23 mouse cellular contexts compared by ENCODE assay signal in genomic region chr4:139505716-139506115, GRCm38 (mm10). TPM values are rescaled to one million over a fixed set of nuclear protein-coding genes. Genes with fewer than 3 reads are reported as not detected.
A peak's percentile ranks its signal among the peaks of the same experiment; 100 is the strongest.
DNase-seq lines count a peak whose midpoint lies in the region; ATAC-seq and TF ChIP-seq lines count a peak whose summit lies in the region.
"Had no signal": no experiment of that assay in that cellular context is flagged by ENCODE, and none has a peak within 500 bp of the region (broad histone marks: within the 10 kb centered on the region; RNA-seq: fewer than 3 reads in every experiment).

No protein-coding gene starts in this region.

- no peak for TF ChIP-seq POLR2A in heart, adult 2 months (IDR thresholded peaks at IDR 0.05; ENCODE audit: insufficient read depth, low read depth, low read length)

- no peak overlapping the region for H3K27ac ChIP-seq in intestine, postnatal 0 days (ENCODE audit: low read depth, low read length)
- H3K27ac ChIP-seq in intestine, embryonic 16.5 days (ENCODE audit: low read length): no peak overlapping the region
- H3K27ac ChIP-seq in heart, adult 2 months: no peak overlapping the region
- H3K27ac ChIP-seq: embryonic facial prominence, embryonic 10.5 days; embryonic facial prominence, embryonic 12.5 days; forebrain, embryonic 12.5 days had no signal

- H3K36me3 ChIP-seq in intestine, postnatal 0 days (ENCODE audit: control insufficient read depth, insufficient read depth): no peaks in the 10 kb centered on the region
- no peaks in the 10 kb centered on the region for H3K36me3 ChIP-seq in intestine, embryonic 16.5 days (ENCODE audit: control insufficient read depth, insufficient read depth, low read length)
- H3K36me3 ChIP-seq in E14TG2a.4 (ENCODE audit: insufficient read depth, low read length): no peaks in the 10 kb centered on the region
- no peaks in the 10 kb centered on the region for H3K36me3 ChIP-seq in heart, adult 2 months (ENCODE audit: control insufficient read depth, insufficient read depth, low read length)
- H3K36me3 ChIP-seq: embryonic facial prominence, embryonic 10.5 days; embryonic facial prominence, embryonic 12.5 days; forebrain, embryonic 12.5 days; G1E had no signal

- H3K4me3 ChIP-seq in intestine, postnatal 0 days (ENCODE audit: low read depth, low read length): no peak overlapping the region
- no peak overlapping the region for H3K4me3 ChIP-seq in intestine, embryonic 16.5 days (ENCODE audit: low read length)
- no peak overlapping the region for H3K4me3 ChIP-seq in E14TG2a.4 (replicated peaks; ENCODE audit: low read length)
- H3K4me3 ChIP-seq in heart, adult 2 months: no peak overlapping the region
- H3K4me3 ChIP-seq: embryonic facial prominence, embryonic 10.5 days; embryonic facial prominence, embryonic 12.5 days; forebrain, embryonic 12.5 days had no signal

- H3K79me2 ChIP-seq in heart, adult 2 months (replicated peaks; ENCODE audit: control insufficient read depth, insufficient read depth, low read length): no peaks in the 10 kb centered on the region

- H3K4me2 ChIP-seq in intestine, postnatal 0 days (replicated peaks; ENCODE audit: low read depth): no peak overlapping the region
- no peak overlapping the region for H3K4me2 ChIP-seq in intestine, embryonic 16.5 days (ENCODE audit: low read depth, low read length)
- H3K4me2 ChIP-seq: embryonic facial prominence, embryonic 12.5 days; forebrain, embryonic 12.5 days had no signal

- TF ChIP-seq EP300 in heart, adult 2 months (IDR thresholded peaks at IDR 0.05; ENCODE audit: insufficient read depth, low read depth, low read length): no peak

- H3K27me3 ChIP-seq in intestine, postnatal 0 days (replicated peaks; ENCODE audit: control insufficient read depth, insufficient read depth, low read length): no peaks in the 10 kb centered on the region
- no peaks in the 10 kb centered on the region for H3K27me3 ChIP-seq in intestine, embryonic 16.5 days (replicated peaks; ENCODE audit: control insufficient read depth, insufficient read depth, low read length)
- H3K27me3 ChIP-seq in E14TG2a.4 (ENCODE audit: insufficient read depth, low read length): no peaks in the 10 kb centered on the region
- H3K27me3 ChIP-seq in heart, adult 2 months (ENCODE audit: control insufficient read depth, insufficient read depth, low read length): no peaks in the 10 kb centered on the region
- H3K27me3 ChIP-seq: embryonic facial prominence, embryonic 12.5 days; Patski had no signal

- ATAC-seq in intestine, postnatal 0 days: no peak
- no peak for ATAC-seq in intestine, embryonic 16.5 days
- ATAC-seq: activated CD4-positive, CD25-positive, alpha-beta regulatory T cell, adult 4 months; CD4-positive, CD25-positive, alpha-beta regulatory T cell, adult 4 months; forebrain, embryonic 14.5 days; forebrain, embryonic 16.5 days; Patski had no signal

- peaks cover 8% of the 10 kb centered on the region; the same call in 1 of the 2 replicates for H3K4me1 ChIP-seq in intestine, postnatal 0 days (replicated peaks; ENCODE audit: control insufficient read depth, insufficient read depth, low read length)
- H3K4me1 ChIP-seq in intestine, embryonic 16.5 days (ENCODE audit: control insufficient read depth, insufficient read depth, low read length): no peaks in the 10 kb centered on the region; the same call in 1 of the 2 replicates
- peaks cover 16% of the 10 kb centered on the region for H3K4me1 ChIP-seq in E14TG2a.4 (replicated peaks; ENCODE audit: low read depth, low read length)
- H3K4me1 ChIP-seq in heart, adult 2 months (ENCODE audit: control insufficient read depth, insufficient read depth, low read length): no peaks in the 10 kb centered on the region
- H3K4me1 ChIP-seq: embryonic facial prominence, embryonic 12.5 days had no signal

- DNase-seq in R1 (ENCODE audit: low read depth, low spot score): peak; percentile 63
- DNase-seq in heart, adult 2 months: no peak
- DNase-seq in right cerebral cortex, postnatal 14 days: no peak
- DNase-seq: adrenal gland, adult 8-10 months; adrenal gland, postnatal 14 days; adrenal gland, postnatal 36 days; cerebellum, adult 11-12 months; cerebellum, adult 2 months; cerebellum, adult 9-10 months; cerebellum, postnatal 10 days; cerebellum, postnatal 25 days had no signal

- no peak overlapping the region for H3K9ac ChIP-seq in intestine, postnatal 0 days (ENCODE audit: low read depth, low read length)
- H3K9ac ChIP-seq in intestine, embryonic 16.5 days (ENCODE audit: low read depth, low read length): no peak overlapping the region
- no peak overlapping the region for H3K9ac ChIP-seq in heart, adult 2 months (ENCODE audit: low read depth, low read length)
- H3K9ac ChIP-seq: embryonic facial prominence, embryonic 12.5 days; forebrain, embryonic 12.5 days had no signal

- intact Hi-C loops in heart, adult 2 months (cut with DNase I): no loop called here

- peak; percentile 1; the same call in 1 of the 2 replicates for TF ChIP-seq CTCF in intestine, postnatal 0 days (IDR thresholded peaks at IDR 0.05; ENCODE audit: low read depth)
- TF ChIP-seq CTCF in E14TG2a.4 (conservative IDR thresholded peaks at IDR 0.05; ENCODE audit: low read length): peak; percentile 21
- no peak for TF ChIP-seq CTCF in heart, adult 2 months (IDR thresholded peaks at IDR 0.05)

- WGBS in intestine, postnatal 0 days: 86% methylated on average over 4 of the region's 4 CpGs
- 76% methylated on average over 4 of the region's 4 CpGs for WGBS in intestine, embryonic 16.5 days
- 79% methylated on average over 4 of the region's 4 CpGs for WGBS in heart, adult 2 months

- no peaks in the 10 kb centered on the region for H3K9me3 ChIP-seq in intestine, postnatal 0 days (ENCODE audit: control insufficient read depth)
- peaks cover 6% of the 10 kb centered on the region; the same call in 1 of the 2 replicates for H3K9me3 ChIP-seq in intestine, embryonic 16.5 days (ENCODE audit: control insufficient read depth, low read length)
- H3K9me3 ChIP-seq in E14TG2a.4 (ENCODE audit: low read length): no peaks in the 10 kb centered on the region
- H3K9me3 ChIP-seq: forebrain, embryonic 12.5 days had no signal

RNA-seq across cellular contexts. Expression of gene Iffo2, which starts 24.6 kb away (rescaled TPM):
- polyA plus RNA-seq in intestine, postnatal 0 days (2015; fragmentation: Nextera tagmentation; extraction: Ambion mirVana): 3.4 and 4.0 TPM in 2 replicates
- 1.9 and 2.0 TPM in 2 replicates for polyA plus RNA-seq in intestine, embryonic 16.5 days (2015; fragmentation: Nextera tagmentation; extraction: Ambion mirVana)
- total RNA-seq in heart, adult 2 months (2021): 1 to 10 TPM; 4.9 to 5.0 TPM
- 3.1 and 4.5 TPM in 2 replicates for polyA plus RNA-seq in heart, adult 2 months (2012; rRNA removed)
